28 mouse cellular contexts compared by ENCODE assay signal in genomic region chr19:3967258-3967657, GRCm38 (mm10). TPM values are rescaled to one million over a fixed set of nuclear protein-coding genes. Genes with fewer than 3 reads are reported as not detected.
"Had no signal": no experiment of that assay in that cellular context is flagged by ENCODE, and none has a peak within 500 bp of the region (broad histone marks: within the 10 kb centered on the region; RNA-seq: fewer than 3 reads in every experiment).

No protein-coding gene starts in this region.

- H3K27ac ChIP-seq: kidney, embryonic 15.5 days; left cerebral cortex, adult 2 months; liver, embryonic 13.5 days; macrophage; midbrain, embryonic 13.5 days had no signal

- H3K4me1 ChIP-seq: midbrain, embryonic 13.5 days had no signal

- H3K4me3 ChIP-seq: kidney, embryonic 15.5 days; left cerebral cortex, adult 2 months; liver, embryonic 13.5 days; midbrain, embryonic 13.5 days had no signal

- H3K9ac ChIP-seq: kidney, embryonic 15.5 days; liver, embryonic 13.5 days; lung, embryonic 14.5 days; midbrain, embryonic 13.5 days had no signal

- DNase-seq: kidney, adult 2 months; kidney, postnatal 10 days; kidney, postnatal 36 days; layer of hippocampus, postnatal 36 days; liver, embryonic 13.5 days; lung, embryonic 14.5 days; retina, postnatal 1 day; thymus, adult 18-20 months; thymus, postnatal 36 days had no signal

- H3K9me3 ChIP-seq: kidney, embryonic 15.5 days; liver, embryonic 13.5 days; midbrain, embryonic 13.5 days had no signal

- H3K27me3 ChIP-seq: kidney, embryonic 15.5 days; midbrain, embryonic 13.5 days had no signal

- H3K4me2 ChIP-seq: kidney, embryonic 15.5 days; liver, embryonic 13.5 days; lung, embryonic 14.5 days; midbrain, embryonic 13.5 days had no signal

- ATAC-seq: intestine, postnatal 0 days; lung, postnatal 0 days; midbrain, embryonic 13.5 days had no signal

- H3K36me3 ChIP-seq: kidney, embryonic 15.5 days; liver, embryonic 13.5 days; midbrain, embryonic 13.5 days had no signal

RNA-seq across cellular contexts. Expression of gene Aldh3b2, which starts 4.9 kb away (rescaled TPM):
- polyA plus RNA-seq: macrophage had no signal

RNA-seq across cellular contexts. Expression of gene Aldh3b3, which starts 8.8 kb away (rescaled TPM):
- total RNA-seq: layer of hippocampus, adult 8-10 months; layer of hippocampus, postnatal 10 days; layer of hippocampus, postnatal 36 days; left cerebral cortex, postnatal 10 days; midbrain, postnatal 0 days had no signal
- polyA plus RNA-seq: intestine, embryonic 14.5 days; intestine, postnatal 0 days; kidney, embryonic 15.5 days; limb, embryonic 11.5 days; liver, embryonic 13.5 days; lung, embryonic 14.5 days; macrophage; midbrain, embryonic 13.5 days; midbrain, postnatal 0 days; neural tube, embryonic 11.5 days; neural tube, embryonic 14.5 days; small intestine, adult 2 months had no signal

RNA-seq across cellular contexts. Expression of gene Tbx10, which starts 25.3 kb away (rescaled TPM):
- total RNA-seq: layer of hippocampus, adult 8-10 months; layer of hippocampus, postnatal 10 days; layer of hippocampus, postnatal 36 days; left cerebral cortex, adult 2 months; left cerebral cortex, postnatal 10 days; left cerebral cortex, postnatal 36 days; midbrain, postnatal 0 days had no signal
- polyA plus RNA-seq: liver, embryonic 16.5 days; lung, embryonic 14.5 days; lung, postnatal 0 days; macrophage; midbrain, embryonic 13.5 days; midbrain, postnatal 0 days; neural tube, embryonic 11.5 days; neural tube, embryonic 14.5 days; spleen, adult 2 months; urinary bladder, adult 2 months had no signal
